Mouse (Mus musculus): ENCODE measurements around the gene Tssk1. TPM values are rescaled to one million over a fixed set of nuclear protein-coding genes. Genes with fewer than 3 reads are reported as not detected.

Tssk1 gene
- polyA plus RNA-seq, 1 experiment from 2014 or later = not detected

- Histone ChIP-seq H3K27ac (peak overlapping the region; percentile 80; the same call in 1 of the 2 replicates), H3K36me3 (peaks cover 18% of the 10 kb centered on the region), H3K4me2 (no peak overlapping the region), H3K27me3 (no peaks in the 10 kb centered on the region), H3K9me3 (no peaks in the 10 kb centered on the region), H3K4me1 (peaks cover 14% of the 10 kb centered on the region), H3K4me3 (no peak overlapping the region), H3K9ac (no peak overlapping the region)
- WGBS = 83% methylated on average over 2 of the region's 2 CpGs
- ATAC-seq (ENCODE audit: insufficient number of reproducible peaks, insufficient read depth, low FRiP score, low TSS enrichment, low read depth) = no peak
Observed at GRCm38 (mm10) chr16:17929631-17930030, 35.6 kb downstream of the Tssk1 start.

DNA sequence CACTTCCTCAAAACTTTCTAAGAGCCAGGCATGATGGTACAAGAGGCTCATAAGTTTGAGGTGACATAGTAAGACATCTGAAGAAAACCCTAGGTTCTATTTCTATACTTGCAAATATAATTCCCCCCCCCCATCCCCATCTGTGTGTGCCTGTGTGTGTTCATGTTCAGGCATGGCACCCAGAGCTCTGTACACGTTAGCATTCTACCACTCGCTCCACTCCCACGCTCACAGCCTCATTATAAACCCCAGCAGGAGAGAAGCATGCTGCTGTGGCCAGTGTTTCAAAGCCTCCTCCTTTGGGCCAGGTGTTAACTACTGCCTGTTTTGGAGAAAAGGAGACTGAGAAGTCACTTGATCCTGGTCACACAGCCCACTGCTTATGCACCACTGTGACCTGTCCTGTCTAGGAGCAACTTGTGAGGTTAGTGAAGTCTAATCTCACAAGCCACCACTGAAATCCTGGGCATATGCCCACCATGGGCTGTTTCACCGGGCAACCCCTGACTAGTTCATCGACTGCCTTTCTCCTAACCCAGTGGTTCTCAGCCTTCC lies 38.0 kb downstream of the Tssk1 start:
- no peak for ATAC-seq (ENCODE audit: insufficient number of reproducible peaks, insufficient read depth, low FRiP score, low TSS enrichment, low read depth)

GRCm38 (mm10) chr16:17933594-17934444 lies 39.8 kb downstream of the Tssk1 start:
- Histone ChIP-seq H3K9me3 (no peaks in the 10 kb centered on the region), H3K4me3 (no peak overlapping the region), H3K27me3 (peaks cover 27% of the 10 kb centered on the region), H3K36me3 (no peaks in the 10 kb centered on the region), H3K4me2 (no peak overlapping the region), H3K9ac (no peak overlapping the region), H3K27ac (no peak overlapping the region), H3K4me1 (0 out of 2 replicates have a peak, but pooled peaks cover 1% of the 10 kb centered on the region)
- no peak for ATAC-seq (ENCODE audit: insufficient number of reproducible peaks, insufficient read depth, low FRiP score, low TSS enrichment, low read depth)
- WGBS = 68% methylated on average over 9 of the region's 9 CpGs

More for the DNA sequence above, 38.0 kb downstream of the Tssk1 start:
- WGBS = 72% methylated on average over 5 of the region's 5 CpGs
- Histone ChIP-seq H3K9me3 (no peaks in the 10 kb centered on the region), H3K4me2 (no peak overlapping the region), H3K27ac (no peak overlapping the region), H3K36me3 (no peaks in the 10 kb centered on the region), H3K9ac (no peak overlapping the region), H3K4me1 (peaks cover 10% of the 10 kb centered on the region), H3K27me3 (peaks cover 15% of the 10 kb centered on the region; the same call in 1 of the 2 replicates), H3K4me3 (no peak overlapping the region)

DNA sequence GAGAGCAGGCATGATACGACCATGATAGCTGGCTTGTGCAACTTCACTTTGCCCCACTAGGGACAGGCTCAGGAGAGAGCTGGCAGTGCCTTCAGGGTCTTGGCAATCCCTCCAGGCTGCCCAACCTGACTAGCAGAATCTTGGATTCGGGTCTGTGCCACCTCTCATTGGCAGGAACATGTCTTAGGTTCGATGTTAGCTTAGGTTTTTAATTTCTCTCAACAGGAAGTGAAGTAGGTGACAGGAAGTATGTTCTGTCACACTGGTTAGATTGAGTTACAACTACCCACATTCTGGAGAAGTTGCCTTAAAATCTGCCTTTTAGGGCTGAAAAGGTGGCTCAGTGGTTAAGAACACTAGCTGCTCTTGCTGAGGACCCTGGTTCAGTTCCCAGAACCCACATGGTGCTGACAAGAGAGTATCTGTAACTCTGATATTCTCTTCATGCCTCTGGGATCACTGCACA lies 40.5 kb downstream of the Tssk1 start:
- H3K36me3 ChIP-seq = no peaks in the 10 kb centered on the region
- H3K9ac ChIP-seq = no peak overlapping the region
- no peak overlapping the region for H3K4me2 ChIP-seq
- H3K4me1 ChIP-seq = no peaks in the 10 kb centered on the region
- ATAC-seq (ENCODE audit: insufficient number of reproducible peaks, insufficient read depth, low FRiP score, low TSS enrichment, low read depth) = no peak
- no peaks in the 10 kb centered on the region for H3K9me3 ChIP-seq
- H3K27ac ChIP-seq = no peak overlapping the region
- no peak overlapping the region for H3K4me3 ChIP-seq
- WGBS = 58% methylated on average over 3 of the region's 3 CpGs
- peaks cover 27% of the 10 kb centered on the region for H3K27me3 ChIP-seq

DNA sequence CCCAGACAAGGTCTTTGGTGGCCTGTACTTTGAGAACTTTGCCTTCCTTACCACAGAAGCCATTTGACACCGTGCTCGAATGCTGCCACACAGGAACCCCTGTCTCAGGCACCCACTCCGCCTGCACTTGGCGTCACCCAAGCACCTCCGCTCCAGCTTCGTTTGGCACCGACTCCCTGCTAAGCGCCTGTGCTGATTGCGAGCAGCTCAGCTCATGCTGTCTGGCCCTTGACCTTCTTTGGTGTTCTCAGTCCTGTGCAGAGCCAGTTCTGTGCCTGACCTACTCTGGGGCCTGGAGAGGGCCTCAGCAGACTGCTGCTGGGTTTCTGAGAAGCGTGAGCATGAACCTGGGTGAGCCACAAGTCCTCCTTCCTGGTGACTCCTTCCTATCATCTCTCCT lies 42.8 kb downstream of the Tssk1 start:
- Histone ChIP-seq H3K27me3 (peaks cover 27% of the 10 kb centered on the region), H3K4me3 (no peak overlapping the region), H3K27ac (no peak overlapping the region), H3K4me2 (no peak overlapping the region), H3K4me1 (no peaks in the 10 kb centered on the region), H3K9me3 (no peaks in the 10 kb centered on the region), H3K36me3 (no peaks in the 10 kb centered on the region), H3K9ac (no peak overlapping the region)
- ATAC-seq (ENCODE audit: insufficient number of reproducible peaks, insufficient read depth, low FRiP score, low TSS enrichment, low read depth) = no peak
- 79% methylated on average over 10 of the region's 10 CpGs for WGBS

GRCm38 (mm10) chr16:17938187-17938586 lies 44.2 kb downstream of the Tssk1 start:
- Histone ChIP-seq H3K36me3 (no peaks in the 10 kb centered on the region), H3K9me3 (no peaks in the 10 kb centered on the region), H3K27ac (no peak overlapping the region), H3K4me2 (no peak overlapping the region), H3K4me3 (no peak overlapping the region), H3K4me1 (no peaks in the 10 kb centered on the region), H3K27me3 (peaks cover 27% of the 10 kb centered on the region), H3K9ac (no peak overlapping the region)
- 73% methylated on average over 7 of the region's 7 CpGs for WGBS
- ATAC-seq (ENCODE audit: insufficient number of reproducible peaks, insufficient read depth, low FRiP score, low TSS enrichment, low read depth) = no peak

GRCm38 (mm10) chr16:17938821-17939220 lies 44.8 kb downstream of the Tssk1 start:
- H3K4me3 ChIP-seq = no peak overlapping the region
- no peaks in the 10 kb centered on the region for H3K9me3 ChIP-seq
- H3K4me2 ChIP-seq = no peak overlapping the region
- H3K9ac ChIP-seq = no peak overlapping the region
- 6% methylated on average over 7 of the region's 7 CpGs for WGBS
- H3K4me1 ChIP-seq = no peaks in the 10 kb centered on the region
- no peak overlapping the region for H3K27ac ChIP-seq
- H3K36me3 ChIP-seq = no peaks in the 10 kb centered on the region
- H3K27me3 ChIP-seq = peaks cover 27% of the 10 kb centered on the region
- no peak; the same call in 1 of the 2 replicates for ATAC-seq (ENCODE audit: insufficient number of reproducible peaks, insufficient read depth, low FRiP score, low TSS enrichment, low read depth)

GRCm38 (mm10) chr16:17939255-17939751 lies 45.3 kb downstream of the Tssk1 start:
- Histone ChIP-seq H3K4me3 (no peak overlapping the region), H3K36me3 (no peaks in the 10 kb centered on the region), H3K9me3 (no peaks in the 10 kb centered on the region), H3K4me2 (no peak overlapping the region), H3K27me3 (peaks cover 27% of the 10 kb centered on the region), H3K27ac (no peak overlapping the region), H3K4me1 (no peaks in the 10 kb centered on the region), H3K9ac (no peak overlapping the region)
- no peak for ATAC-seq (ENCODE audit: insufficient number of reproducible peaks, insufficient read depth, low FRiP score, low TSS enrichment, low read depth)
- 61% methylated on average over 9 of the region's 9 CpGs for WGBS

GRCm38 (mm10) chr16:17943466-17943865 lies 49.4 kb downstream of the Tssk1 start:
- Histone ChIP-seq H3K4me2 (no peak overlapping the region), H3K4me3 (no peak overlapping the region), H3K27me3 (no peaks in the 10 kb centered on the region), H3K36me3 (no peaks in the 10 kb centered on the region), H3K9ac (no peak overlapping the region), H3K27ac (no peak overlapping the region), H3K9me3 (no peaks in the 10 kb centered on the region), H3K4me1 (no peaks in the 10 kb centered on the region)
- ATAC-seq (ENCODE audit: insufficient number of reproducible peaks, insufficient read depth, low FRiP score, low TSS enrichment, low read depth) = no peak
- 67% methylated on average over 8 of the region's 8 CpGs for WGBS

- peaks cover 8% of the 10 kb centered on the region for H3K4me1 ChIP-seq
- no peaks in the 10 kb centered on the region for H3K36me3 ChIP-seq
- no peak overlapping the region for H3K9ac ChIP-seq
- no peak overlapping the region for H3K4me2 ChIP-seq
- H3K9me3 ChIP-seq = no peaks in the 10 kb centered on the region
- 57% methylated on average over 7 of the region's 7 CpGs for WGBS
- no peak for ATAC-seq (ENCODE audit: insufficient number of reproducible peaks, insufficient read depth, low FRiP score, low TSS enrichment, low read depth)
- H3K27ac ChIP-seq = no peak overlapping the region
- H3K27me3 ChIP-seq = no peaks in the 10 kb centered on the region
- no peak overlapping the region for H3K4me3 ChIP-seq
Observed at GRCm38 (mm10) chr16:17945081-17945831, 51.2 kb downstream of the Tssk1 start.
